Mouse (Mus musculus): ENCODE data around the gene Tes3-ps. TPM values are rescaled to one million over a fixed set of nuclear protein-coding genes. Genes with fewer than 3 reads are reported as not detected.

Tes3-ps gene
- polyA plus RNA-seq, 1 experiment = not detected

DNA sequence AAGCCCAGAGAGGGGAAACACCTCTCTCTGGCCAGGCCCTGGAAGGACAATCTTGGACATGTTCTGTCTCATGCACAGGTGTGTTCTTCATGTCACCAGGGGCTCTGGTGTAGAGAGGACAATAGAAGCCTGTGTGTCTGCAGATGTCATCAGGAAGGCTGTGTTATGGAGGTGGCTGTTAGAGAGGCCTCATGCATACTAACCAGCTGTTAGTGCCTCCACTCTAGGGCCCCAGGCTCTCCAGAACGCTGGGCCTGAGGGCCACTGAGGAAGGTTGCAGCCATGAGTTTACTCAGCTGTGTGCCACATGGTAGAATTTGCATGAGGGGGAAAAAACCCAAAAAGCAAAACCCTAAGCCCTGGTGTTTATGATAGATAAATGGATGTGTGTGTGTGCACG lies 25.5 kb upstream of the Tes3-ps start:
- Histone ChIP-seq H3K36me3 (replicated peaks; ENCODE audit: low read length) (peaks cover 72% of the 10 kb centered on the region), H3K4me1 (peaks cover 54% of the 10 kb centered on the region), H3K9me3 (no peaks in the 10 kb centered on the region), H3K4me3 (replicated peaks) (no peak overlapping the region), H3K27me3 (replicated peaks) (no peaks in the 10 kb centered on the region)
- no peak for TF ChIP-seq FLI1 (IDR thresholded peaks at IDR 0.05; ENCODE audit: low read length)
- no peak for TF ChIP-seq GATA1 (IDR thresholded peaks at IDR 0.05; ENCODE audit: borderline replicate concordance, low read length)

DNA sequence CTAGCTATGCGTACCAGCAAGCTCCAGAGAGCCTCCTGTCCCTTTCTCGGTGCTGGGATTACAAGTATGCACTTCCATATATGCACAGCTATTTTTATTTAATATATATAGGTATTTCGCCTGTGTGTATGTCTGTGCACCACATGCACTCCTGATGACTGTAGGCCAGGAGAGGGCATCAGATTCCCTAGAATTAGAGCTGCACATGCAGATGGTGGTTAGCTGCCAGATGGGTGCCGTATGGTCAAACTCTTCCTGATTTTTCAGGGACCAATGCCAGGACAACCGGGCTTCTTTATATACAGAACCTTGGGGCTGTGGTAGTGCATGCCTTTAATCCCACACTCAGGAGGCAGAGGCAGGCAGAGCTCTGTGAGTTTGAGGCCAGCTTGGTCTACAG lies 24.1 kb upstream of the Tes3-ps start:
- H3K27me3 ChIP-seq (replicated peaks) = no peaks in the 10 kb centered on the region
- no peaks in the 10 kb centered on the region for H3K9me3 ChIP-seq
- no peak for TF ChIP-seq FLI1 (IDR thresholded peaks at IDR 0.05; ENCODE audit: low read length)
- TF ChIP-seq GATA1 (IDR thresholded peaks at IDR 0.05; ENCODE audit: borderline replicate concordance, low read length) = no peak
- H3K36me3 ChIP-seq (replicated peaks; ENCODE audit: low read length) = peaks cover 63% of the 10 kb centered on the region
- no peak overlapping the region for H3K4me3 ChIP-seq (replicated peaks)
- peaks cover 65% of the 10 kb centered on the region for H3K4me1 ChIP-seq

DNA sequence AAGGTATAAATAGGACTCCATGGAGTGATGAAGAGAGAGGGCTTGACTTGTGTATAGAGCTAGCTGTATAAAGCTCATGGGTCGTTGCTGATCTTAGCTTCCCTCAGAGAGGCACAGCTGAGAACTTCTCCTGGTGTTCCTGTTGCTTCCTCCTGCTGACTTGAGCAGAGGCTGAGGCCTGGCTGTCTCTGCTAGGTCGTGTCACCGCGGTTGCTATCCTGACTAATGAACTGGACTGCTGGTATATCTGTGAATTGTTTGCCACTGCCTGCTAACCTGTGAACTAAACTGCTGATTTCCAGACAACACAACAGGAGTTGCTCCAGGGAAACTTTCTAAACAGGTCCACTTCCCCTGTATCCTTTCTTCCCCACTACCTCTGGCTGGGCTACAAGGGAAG lies 22.8 kb upstream of the Tes3-ps start:
- Histone ChIP-seq H3K27me3 (replicated peaks) (no peaks in the 10 kb centered on the region), H3K4me3 (replicated peaks) (no peak overlapping the region), H3K9me3 (no peaks in the 10 kb centered on the region), H3K36me3 (replicated peaks; ENCODE audit: low read length) (peaks cover 51% of the 10 kb centered on the region), H3K4me1 (peaks cover 61% of the 10 kb centered on the region)
- TF ChIP-seq FLI1 (IDR thresholded peaks at IDR 0.05; ENCODE audit: low read length) = no peak
- TF ChIP-seq GATA1 (IDR thresholded peaks at IDR 0.05; ENCODE audit: borderline replicate concordance, low read length) = no peak

DNA sequence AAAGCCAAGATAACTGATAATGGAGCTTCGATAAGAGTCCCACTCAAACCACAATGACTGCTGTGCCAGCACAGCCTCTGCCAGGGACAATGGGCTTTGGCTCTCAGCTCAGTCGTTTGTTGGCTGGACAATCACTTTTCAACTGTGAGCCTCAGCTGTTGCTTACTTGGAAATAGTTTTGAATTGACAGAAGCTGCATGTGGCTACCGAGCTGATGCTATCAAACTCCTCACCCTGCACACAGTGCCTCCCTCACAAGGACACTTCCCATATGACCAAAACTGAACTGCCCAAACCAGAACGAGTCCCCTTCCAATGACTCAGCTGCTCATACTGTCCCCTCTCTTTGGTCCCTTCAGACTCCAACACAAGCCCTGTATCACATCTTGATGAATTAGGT lies 22.3 kb upstream of the Tes3-ps start:
- Histone ChIP-seq H3K4me1 (peaks cover 56% of the 10 kb centered on the region), H3K9me3 (no peaks in the 10 kb centered on the region), H3K36me3 (replicated peaks; ENCODE audit: low read length) (peaks cover 47% of the 10 kb centered on the region), H3K27me3 (replicated peaks) (no peaks in the 10 kb centered on the region), H3K4me3 (replicated peaks) (no peak overlapping the region)
- TF ChIP-seq GATA1 (IDR thresholded peaks at IDR 0.05; ENCODE audit: borderline replicate concordance, low read length) (no peak), FLI1 (IDR thresholded peaks at IDR 0.05; ENCODE audit: low read length) (no peak)

DNA sequence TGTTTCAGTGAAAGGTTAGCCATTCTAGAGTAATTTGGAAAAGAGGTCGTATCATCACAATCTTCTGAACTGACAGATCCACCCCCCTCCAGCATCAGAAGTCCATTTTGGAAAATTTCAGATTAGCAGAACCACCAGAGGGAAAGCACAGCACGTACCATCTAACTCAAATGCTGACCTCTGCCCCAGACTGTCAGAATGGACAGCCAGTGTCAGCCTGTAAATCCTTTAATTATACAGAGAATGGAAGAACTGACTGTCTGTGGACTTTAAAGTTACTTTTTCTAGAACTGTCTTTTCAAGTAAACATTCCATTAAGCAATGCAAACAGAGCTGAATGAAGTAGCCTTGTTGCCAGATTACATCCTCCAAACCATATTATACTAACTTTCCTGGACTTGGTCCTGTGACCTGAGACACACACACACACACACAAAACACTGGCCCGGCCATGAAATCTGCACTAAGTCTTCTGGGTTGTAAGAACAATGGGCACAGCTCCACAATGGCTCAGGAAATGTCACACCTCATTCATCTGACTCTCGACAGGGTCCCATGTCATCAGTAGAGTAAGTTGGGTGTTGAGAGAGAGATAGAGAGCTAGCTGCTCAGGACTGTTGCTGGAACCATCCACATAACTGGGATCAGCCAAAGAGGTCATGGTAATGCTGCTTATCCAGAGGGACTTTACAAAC lies 21.0 kb upstream of the Tes3-ps start:
- Histone ChIP-seq H3K27me3 (replicated peaks) (no peaks in the 10 kb centered on the region), H3K9me3 (no peaks in the 10 kb centered on the region), H3K4me1 (peaks cover 46% of the 10 kb centered on the region), H3K36me3 (replicated peaks; ENCODE audit: low read length) (peaks cover 40% of the 10 kb centered on the region), H3K4me3 (replicated peaks) (no peak overlapping the region)
- TF ChIP-seq GATA1 (IDR thresholded peaks at IDR 0.05; ENCODE audit: borderline replicate concordance, low read length) = no peak
- no peak for TF ChIP-seq FLI1 (IDR thresholded peaks at IDR 0.05; ENCODE audit: low read length)

DNA sequence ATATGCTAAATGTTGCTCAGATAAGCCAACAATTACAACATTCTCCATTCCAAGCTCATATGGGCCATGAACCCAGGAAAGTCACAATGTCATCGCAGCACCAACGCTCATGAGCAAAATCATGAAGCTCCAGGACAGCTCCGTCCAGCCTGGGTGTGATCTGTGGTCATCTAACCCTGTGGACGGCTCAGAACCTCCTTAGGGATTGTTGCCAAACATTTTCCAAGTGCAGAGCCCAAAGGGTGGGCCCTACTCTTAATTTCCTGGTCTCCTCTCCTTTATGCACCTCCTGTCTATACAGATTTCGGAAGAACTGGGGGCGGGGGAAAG lies 20.5 kb upstream of the Tes3-ps start:
- no peaks in the 10 kb centered on the region for H3K27me3 ChIP-seq (replicated peaks)
- no peaks in the 10 kb centered on the region for H3K9me3 ChIP-seq
- peaks cover 38% of the 10 kb centered on the region for H3K36me3 ChIP-seq (replicated peaks; ENCODE audit: low read length)
- TF ChIP-seq GATA1 (IDR thresholded peaks at IDR 0.05; ENCODE audit: borderline replicate concordance, low read length) (no peak), FLI1 (IDR thresholded peaks at IDR 0.05; ENCODE audit: low read length) (no peak)
- H3K4me3 ChIP-seq (replicated peaks) = no peak overlapping the region
- peaks cover 41% of the 10 kb centered on the region for H3K4me1 ChIP-seq

DNA sequence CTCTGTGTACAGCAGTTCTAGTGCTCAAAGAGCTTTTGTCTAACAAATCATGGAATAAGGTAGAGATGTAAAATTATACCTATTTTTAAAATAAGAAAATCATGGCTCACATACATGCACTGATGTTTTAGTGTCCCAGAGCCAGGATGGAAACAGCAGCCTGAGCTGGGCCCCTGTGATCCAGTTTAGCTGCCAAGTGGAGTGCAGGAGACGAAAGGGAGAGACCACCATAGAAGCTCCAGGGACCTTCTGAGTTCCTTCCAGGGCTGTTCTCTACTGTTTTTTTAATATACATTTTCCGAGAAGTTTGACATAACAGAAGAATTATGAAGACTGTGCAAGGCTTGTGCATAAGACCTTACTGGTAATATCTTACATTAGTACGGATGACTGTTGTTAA lies 15.2 kb upstream of the Tes3-ps start:
- no peaks in the 10 kb centered on the region for H3K9me3 ChIP-seq
- no peak overlapping the region for H3K4me3 ChIP-seq (replicated peaks)
- TF ChIP-seq FLI1 (IDR thresholded peaks at IDR 0.05; ENCODE audit: low read length) = no peak
- no peak for TF ChIP-seq GATA1 (IDR thresholded peaks at IDR 0.05; ENCODE audit: borderline replicate concordance, low read length)
- no peaks in the 10 kb centered on the region for H3K27me3 ChIP-seq (replicated peaks)
- peaks cover 5% of the 10 kb centered on the region for H3K36me3 ChIP-seq (replicated peaks; ENCODE audit: low read length)
- peaks cover 15% of the 10 kb centered on the region; the same call in 1 of the 2 replicates for H3K4me1 ChIP-seq

DNA sequence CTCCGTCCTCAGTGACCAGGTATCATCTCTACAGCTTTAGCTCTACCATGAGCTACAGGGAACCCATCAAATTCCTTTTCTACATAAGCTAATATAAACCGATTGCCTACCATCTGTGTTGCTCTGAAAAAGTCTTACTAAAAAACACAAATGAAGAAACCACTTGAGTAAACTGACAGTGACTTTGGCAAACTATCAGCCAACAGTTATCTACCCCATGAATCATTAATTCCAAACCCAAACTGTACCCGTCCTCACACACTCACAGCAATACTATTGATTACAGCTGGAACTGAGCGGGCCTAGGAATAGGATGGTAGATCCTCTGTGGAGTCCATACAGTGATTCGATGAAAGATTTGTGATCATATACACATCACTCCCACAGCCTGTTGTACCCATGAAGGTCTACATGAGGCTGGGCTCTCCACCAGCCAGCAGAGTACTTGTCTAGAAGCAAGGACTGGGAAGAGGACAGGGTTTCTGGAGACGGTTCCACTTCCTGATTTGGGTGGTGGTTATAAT lies 14.2 kb upstream of the Tes3-ps start:
- H3K9me3 ChIP-seq = no peaks in the 10 kb centered on the region
- H3K36me3 ChIP-seq (replicated peaks; ENCODE audit: low read length) = peaks cover 2% of the 10 kb centered on the region
- H3K4me3 ChIP-seq (replicated peaks) = no peak overlapping the region
- TF ChIP-seq GATA1 (IDR thresholded peaks at IDR 0.05; ENCODE audit: borderline replicate concordance, low read length) = no peak
- TF ChIP-seq FLI1 (IDR thresholded peaks at IDR 0.05; ENCODE audit: low read length) = no peak
- H3K27me3 ChIP-seq (replicated peaks) = no peaks in the 10 kb centered on the region
- H3K4me1 ChIP-seq = peaks cover 5% of the 10 kb centered on the region; the same call in 1 of the 2 replicates

DNA sequence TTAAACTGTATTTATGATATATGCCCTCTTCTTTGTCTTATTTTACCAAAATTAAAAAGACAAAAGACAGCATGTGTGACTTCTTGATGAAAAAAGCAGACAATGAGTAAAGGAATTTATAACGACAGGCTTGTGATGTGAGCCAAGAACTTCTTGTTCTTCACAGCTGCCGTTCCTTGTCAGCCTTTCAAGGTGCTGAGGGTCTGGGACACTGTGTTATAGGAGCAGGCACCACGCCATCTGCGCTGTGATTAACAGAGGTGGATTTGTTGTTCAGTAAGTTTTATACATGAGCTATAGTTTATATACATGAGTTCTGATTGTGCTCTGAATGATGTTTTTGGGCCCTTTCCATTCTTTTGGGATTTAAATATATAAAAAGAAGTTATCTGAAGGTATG lies 13.7 kb upstream of the Tes3-ps start:
- Histone ChIP-seq H3K4me3 (replicated peaks) (no peak overlapping the region), H3K27me3 (replicated peaks) (no peaks in the 10 kb centered on the region), H3K4me1 (0 out of 2 replicates have a peak, but pooled peaks cover 3% of the 10 kb centered on the region), H3K9me3 (no peaks in the 10 kb centered on the region), H3K36me3 (replicated peaks; ENCODE audit: low read length) (no peaks in the 10 kb centered on the region)
- no peak for TF ChIP-seq GATA1 (IDR thresholded peaks at IDR 0.05; ENCODE audit: borderline replicate concordance, low read length)
- no peak for TF ChIP-seq FLI1 (IDR thresholded peaks at IDR 0.05; ENCODE audit: low read length)

DNA sequence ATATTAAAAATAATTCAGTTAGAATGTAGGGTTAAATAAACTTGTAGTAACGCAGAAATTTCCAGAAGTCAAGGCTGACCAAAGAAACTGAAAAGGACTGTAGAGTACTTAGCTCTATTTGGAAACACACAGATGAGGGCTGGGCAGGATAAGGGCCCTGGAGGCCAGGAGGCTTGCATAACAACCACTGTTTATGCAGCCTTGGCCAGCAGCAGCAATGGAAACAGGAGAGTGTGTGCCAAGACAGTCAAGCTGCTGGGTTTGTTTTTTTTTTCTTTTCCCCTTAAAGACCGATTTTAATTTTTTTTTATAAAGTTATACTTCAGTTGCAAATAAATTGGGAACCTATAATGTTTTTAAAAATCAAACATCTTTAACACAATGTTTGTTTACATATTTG lies 13.1 kb upstream of the Tes3-ps start:
- Histone ChIP-seq H3K4me3 (replicated peaks) (no peak overlapping the region), H3K27me3 (replicated peaks) (no peaks in the 10 kb centered on the region), H3K4me1 (peaks cover 6% of the 10 kb centered on the region), H3K36me3 (replicated peaks; ENCODE audit: low read length) (no peaks in the 10 kb centered on the region), H3K9me3 (no peaks in the 10 kb centered on the region)
- TF ChIP-seq GATA1 (IDR thresholded peaks at IDR 0.05; ENCODE audit: borderline replicate concordance, low read length) (no peak), FLI1 (IDR thresholded peaks at IDR 0.05; ENCODE audit: low read length) (no peak)
